Mouse (Mus musculus) hindbrain, embryonic 10.5 days (tissue): Measurements from ENCODE around the gene Stpg2. TPM values are rescaled to one million over a fixed set of nuclear protein-coding genes. Genes with fewer than 3 reads are reported as not detected.
A peak's percentile ranks its signal among the peaks of the same experiment; 100 is the strongest.

Source experiments
- DNase-seq: peaks from one replicate; pipeline ENCODE4 v3.0.0-alpha.2; 2017; ENCODE audit warnings: low spot score
- H3K27ac ChIP-seq: fragments of 300-500 bp; sonication (generic); 2 replicates; pipeline ENCODE4 v1.5.1; 2016; ENCODE audit warnings: mild to moderate bottlenecking, moderate library complexity
- H3K27me3 ChIP-seq: fragments of 300-500 bp; sonication (generic); 2 replicates; pipeline ENCODE4 v1.6.1; 2016; ENCODE audit warnings: mild to moderate bottlenecking; ENCODE audit not compliant: poor library complexity, insufficient read depth, severe bottlenecking
- H3K36me3 ChIP-seq: fragments of 300-500 bp; sonication (generic); 2 replicates; pipeline ENCODE4 v1.6.1; 2016; ENCODE audit warnings: mild to moderate bottlenecking, moderate library complexity
- H3K4me1 ChIP-seq: fragments of 300-500 bp; sonication (generic); replicated peaks from 2 replicates; pipeline ENCODE4 v1.6.1; 2016; ENCODE audit warnings: mild to moderate bottlenecking
- H3K4me3 ChIP-seq: fragments of 300-500 bp; sonication (generic); 2 replicates; pipeline ENCODE4 v1.5.1; 2016; ENCODE audit warnings: mild to moderate bottlenecking, moderate library complexity
- H3K9me3 ChIP-seq: fragments of 300-500 bp; sonication (generic); 2 replicates; pipeline ENCODE4 v1.6.1; 2016; ENCODE audit warnings: mild to moderate bottlenecking, moderate library complexity
- WGBS: fragments of 180-500 bp; shearing (Covaris S2); methylation state at CpG from one replicate; pipeline ENCODE4 v1.1.7; 2016; 5-methylcytosine and 5-hydroxymethylcytosine counted together
- polyA plus RNA-seq: library from polyadenylated mRNA; unstranded; fragments of >200 nt; fragmentation: Nextera tagmentation; extraction: Ambion mirVana; gene quantifications from 2 replicates; pipeline ENCODE4 v1.2.1, GENCODE M21; 2016

The Stpg2 gene
- not detected in 2 replicates for polyA plus RNA-seq

GRCm38 (mm10) chr3:139205444-139205998, at the start of gene Stpg2:
Gene Stpg2, plus strand, starts transcription at chr3:139205694.
- DNase-seq, result peak; percentile 95
- Histone ChIP-seq H3K4me3 (peak within 1 kb of the TSS; percentile 68), H3K27ac (peak within 1 kb of the TSS; percentile 95), H3K36me3 (no peaks in the 10 kb centered on the region), H3K27me3 (peaks cover 33% of the 10 kb centered on the region), H3K4me1 (peaks cover 4% of the 10 kb centered on the region; the same call in 1 of the 2 replicates), H3K9me3 (no peaks in the 10 kb centered on the region)
- 1% methylated on average over 49 of the region's 49 CpGs for WGBS

GRCm38 (mm10) chr3:139162146-139162545, 43.3 kb upstream of the Stpg2 start:
- no peaks in the 10 kb centered on the region for H3K9me3 ChIP-seq
- no peaks in the 10 kb centered on the region for H3K27me3 ChIP-seq
- peak; percentile 5 for DNase-seq
- H3K4me3 ChIP-seq, result no peak overlapping the region
- H3K36me3 ChIP-seq, result no peaks in the 10 kb centered on the region
- no peak overlapping the region for H3K27ac ChIP-seq
- WGBS, result 54% methylated on average over 2 of the region's 2 CpGs
- H3K4me1 ChIP-seq, result 0 out of 2 replicates have a peak, but pooled peaks cover 4% of the 10 kb centered on the region

- Histone ChIP-seq H3K36me3 (no peaks in the 10 kb centered on the region), H3K27ac (no peak overlapping the region), H3K27me3 (no peaks in the 10 kb centered on the region), H3K4me3 (no peak overlapping the region), H3K9me3 (no peaks in the 10 kb centered on the region), H3K4me1 (0 out of 2 replicates have a peak, but pooled peaks cover 4% of the 10 kb centered on the region)
- WGBS, result 83% methylated on average over 4 of the region's 4 CpGs
- DNase-seq, result no peak
Measured at GRCm38 (mm10) chr3:139162658-139163057, 42.8 kb upstream of the Stpg2 start.

GRCm38 (mm10) chr3:139168510-139169269, 36.8 kb upstream of the Stpg2 start:
- no peaks in the 10 kb centered on the region for H3K27me3 ChIP-seq
- no peak overlapping the region for H3K4me3 ChIP-seq
- no peak for DNase-seq
- no peaks in the 10 kb centered on the region for H3K9me3 ChIP-seq
- no peak overlapping the region for H3K27ac ChIP-seq
- H3K4me1 ChIP-seq, result no peaks in the 10 kb centered on the region
- H3K36me3 ChIP-seq, result no peaks in the 10 kb centered on the region
- 73% methylated on average over 4 of the region's 4 CpGs for WGBS

GRCm38 (mm10) chr3:139169740-139170139, 35.8 kb upstream of the Stpg2 start:
- H3K27me3 ChIP-seq, result no peaks in the 10 kb centered on the region
- no peaks in the 10 kb centered on the region for H3K36me3 ChIP-seq
- no peak overlapping the region for H3K4me3 ChIP-seq
- no peaks in the 10 kb centered on the region for H3K9me3 ChIP-seq
- H3K4me1 ChIP-seq, result no peaks in the 10 kb centered on the region
- no peak overlapping the region for H3K27ac ChIP-seq
- DNase-seq, result no peak
- WGBS, result 72% methylated on average over 1 of the region's 1 CpGs

GRCm38 (mm10) chr3:139176936-139177335, 28.6 kb upstream of the Stpg2 start:
- Histone ChIP-seq H3K27ac (no peak overlapping the region), H3K27me3 (no peaks in the 10 kb centered on the region), H3K4me1 (no peaks in the 10 kb centered on the region), H3K36me3 (no peaks in the 10 kb centered on the region), H3K9me3 (peaks cover 6% of the 10 kb centered on the region; the same call in 1 of the 2 replicates), H3K4me3 (no peak overlapping the region)
- 44% methylated on average over 1 of the region's 1 CpGs for WGBS
- DNase-seq, result no peak

GRCm38 (mm10) chr3:139191541-139191940, 14.0 kb upstream of the Stpg2 start:
- no peak for DNase-seq
- Histone ChIP-seq H3K4me3 (no peak overlapping the region), H3K4me1 (no peaks in the 10 kb centered on the region), H3K36me3 (no peaks in the 10 kb centered on the region), H3K27ac (no peak overlapping the region), H3K9me3 (no peaks in the 10 kb centered on the region), H3K27me3 (no peaks in the 10 kb centered on the region)
- WGBS, result 72% methylated on average over 1 of the region's 1 CpGs

GRCm38 (mm10) chr3:139193917-139194316, 11.6 kb upstream of the Stpg2 start:
- Histone ChIP-seq H3K27me3 (no peaks in the 10 kb centered on the region; the same call in 1 of the 2 replicates), H3K4me1 (no peaks in the 10 kb centered on the region), H3K36me3 (no peaks in the 10 kb centered on the region), H3K9me3 (no peaks in the 10 kb centered on the region), H3K27ac (no peak overlapping the region), H3K4me3 (no peak overlapping the region)
- no peak for DNase-seq

- Histone ChIP-seq H3K4me1 (no peaks in the 10 kb centered on the region), H3K4me3 (no peak overlapping the region), H3K36me3 (no peaks in the 10 kb centered on the region), H3K27ac (no peak overlapping the region), H3K27me3 (peaks cover 15% of the 10 kb centered on the region), H3K9me3 (no peaks in the 10 kb centered on the region)
- DNase-seq, result no peak
- 67% methylated on average over 3 of the region's 3 CpGs for WGBS
Measured at GRCm38 (mm10) chr3:139198412-139198811, 7.1 kb upstream of the Stpg2 start.

- peaks cover 28% of the 10 kb centered on the region for H3K27me3 ChIP-seq
- H3K36me3 ChIP-seq, result no peaks in the 10 kb centered on the region
- DNase-seq, result no peak
- H3K9me3 ChIP-seq, result no peaks in the 10 kb centered on the region
- H3K4me1 ChIP-seq, result no peaks in the 10 kb centered on the region; the same call in 1 of the 2 replicates
- 80% methylated on average over 3 of the region's 3 CpGs for WGBS
- H3K27ac ChIP-seq, result no peak overlapping the region
- H3K4me3 ChIP-seq, result no peak overlapping the region
Measured at GRCm38 (mm10) chr3:139200324-139200723, 5.2 kb upstream of the Stpg2 start.

GRCm38 (mm10) chr3:139216945-139217344, 11.5 kb downstream of the Stpg2 start:
- DNase-seq, result no peak
- 71% methylated on average over 9 of the region's 9 CpGs for WGBS

GRCm38 (mm10) chr3:139225123-139225522, 19.6 kb downstream of the Stpg2 start:
- WGBS, result 87% methylated on average over 3 of the region's 3 CpGs

More at GRCm38 (mm10) chr3:139216945-139217344, 11.5 kb downstream of the Stpg2 start:
- no peaks in the 10 kb centered on the region for H3K9me3 ChIP-seq
- no peaks in the 10 kb centered on the region for H3K27me3 ChIP-seq
- H3K36me3 ChIP-seq, result no peaks in the 10 kb centered on the region
- H3K4me3 ChIP-seq, result no peak overlapping the region
- no peak overlapping the region for H3K27ac ChIP-seq
- no peaks in the 10 kb centered on the region for H3K4me1 ChIP-seq

GRCm38 (mm10) chr3:139226811-139227210, 21.3 kb downstream of the Stpg2 start:
- Histone ChIP-seq H3K27ac (no peak overlapping the region), H3K36me3 (no peaks in the 10 kb centered on the region), H3K4me3 (no peak overlapping the region), H3K27me3 (no peaks in the 10 kb centered on the region), H3K9me3 (no peaks in the 10 kb centered on the region), H3K4me1 (no peaks in the 10 kb centered on the region)
- no peak for DNase-seq
- 77% methylated on average over 4 of the region's 4 CpGs for WGBS

More at GRCm38 (mm10) chr3:139225123-139225522, 19.6 kb downstream of the Stpg2 start:
- H3K9me3 ChIP-seq, result no peaks in the 10 kb centered on the region
- H3K4me1 ChIP-seq, result no peaks in the 10 kb centered on the region
- DNase-seq, result no peak
- no peaks in the 10 kb centered on the region for H3K36me3 ChIP-seq
- H3K27ac ChIP-seq, result no peak overlapping the region
- H3K27me3 ChIP-seq, result no peaks in the 10 kb centered on the region
- no peak overlapping the region for H3K4me3 ChIP-seq
